Mouse (Mus musculus): ENCODE results near the gene Acer3. TPM values are rescaled to one million over a fixed set of nuclear protein-coding genes. Genes with fewer than 3 reads are reported as not detected.

Gene Acer3
- polyA plus RNA-seq, 1 experiment from 2014 or later = 17.5 TPM

DNA sequence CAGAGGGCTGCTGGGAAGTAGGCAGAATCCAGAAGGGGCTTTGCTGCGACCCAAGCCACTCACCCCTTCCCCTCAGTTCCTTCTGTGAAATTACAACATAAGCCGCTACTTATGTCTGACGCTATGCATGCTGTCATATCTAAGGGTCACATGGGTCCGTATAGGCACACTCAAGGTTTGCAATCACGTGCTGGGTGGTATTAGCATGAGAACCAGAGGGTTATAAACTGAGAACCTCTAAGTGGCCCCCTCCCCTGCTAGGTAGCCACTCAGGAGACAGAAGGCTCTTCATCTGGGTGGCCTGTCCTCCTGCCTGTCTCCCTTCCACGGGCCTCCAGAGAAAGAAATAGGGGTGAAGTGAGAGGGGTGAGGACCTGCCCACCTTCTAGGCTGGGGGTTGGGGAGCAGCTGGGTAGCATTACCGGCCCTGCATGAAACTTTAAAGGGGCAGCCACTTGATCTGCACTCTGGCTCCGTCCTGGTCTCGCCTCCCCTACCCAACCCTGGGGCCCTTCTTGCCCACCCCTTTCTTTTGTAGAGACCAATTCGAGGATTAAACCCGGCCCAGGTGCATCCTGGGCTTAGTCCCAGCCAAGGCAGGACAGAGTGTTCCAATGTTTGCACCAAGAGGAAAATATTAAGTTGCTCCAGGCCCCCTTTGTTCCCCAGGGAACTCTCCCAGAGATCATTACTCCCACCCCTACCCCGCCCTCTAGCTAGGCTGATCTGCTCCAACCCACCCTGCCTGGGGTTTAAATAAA lies 33.3 kb upstream of the Acer3 start:
- no peak for ATAC-seq (replicated peaks; ENCODE audit: extremely low read depth, insufficient read depth, low FRiP score)
- H3K9ac ChIP-seq (ENCODE audit: low read length) = no peak overlapping the region
- H3K27ac ChIP-seq (ENCODE audit: low read length) = no peak overlapping the region
- H3K4me1 ChIP-seq (ENCODE audit: control insufficient read depth, insufficient read depth, low read length) = 0 out of 2 replicates have a peak, but pooled peaks cover 2% of the 10 kb centered on the region
- no peak overlapping the region for H3K4me3 ChIP-seq (ENCODE audit: low read length)
- peaks cover 8% of the 10 kb centered on the region; the same call in 1 of the 2 replicates for H3K36me3 ChIP-seq (ENCODE audit: control insufficient read depth, insufficient read depth)
- H3K9me3 ChIP-seq (replicated peaks; ENCODE audit: control insufficient read depth, low read length) = no peaks in the 10 kb centered on the region
- no peak overlapping the region for H3K4me2 ChIP-seq (ENCODE audit: low read depth, low read length)
- H3K27me3 ChIP-seq (ENCODE audit: control insufficient read depth, insufficient read depth, low read length) = no peaks in the 10 kb centered on the region
- 46% methylated on average over 12 of the region's 12 CpGs for WGBS

DNA sequence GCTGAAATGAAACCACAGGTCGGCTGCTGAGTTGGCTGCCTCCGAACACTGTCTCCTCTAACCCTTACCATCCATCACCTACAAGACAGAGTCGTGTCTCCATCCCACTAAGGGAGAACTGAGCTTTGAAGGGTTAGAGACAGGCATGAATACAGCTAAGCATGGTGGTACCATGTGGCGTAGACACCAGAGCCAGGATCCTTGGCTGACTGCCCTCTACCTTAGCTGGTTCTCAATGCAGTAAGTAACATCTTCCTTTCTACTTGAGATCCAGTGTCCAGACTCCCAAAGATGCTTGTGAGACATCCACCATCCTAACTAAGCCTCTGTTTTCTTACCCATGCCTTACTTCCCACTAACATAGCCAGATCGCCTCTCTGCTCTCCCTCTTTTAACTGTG lies 32.6 kb upstream of the Acer3 start:
- ATAC-seq (replicated peaks; ENCODE audit: extremely low read depth, insufficient read depth, low FRiP score) = no peak
- Histone ChIP-seq H3K9ac (ENCODE audit: low read length) (no peak overlapping the region), H3K4me3 (ENCODE audit: low read length) (no peak overlapping the region), H3K4me1 (ENCODE audit: control insufficient read depth, insufficient read depth, low read length) (0 out of 2 replicates have a peak, but pooled peaks cover 2% of the 10 kb centered on the region), H3K27ac (ENCODE audit: low read length) (no peak overlapping the region), H3K27me3 (ENCODE audit: control insufficient read depth, insufficient read depth, low read length) (no peaks in the 10 kb centered on the region), H3K9me3 (replicated peaks; ENCODE audit: control insufficient read depth, low read length) (no peaks in the 10 kb centered on the region), H3K4me2 (ENCODE audit: low read depth, low read length) (no peak overlapping the region), H3K36me3 (ENCODE audit: control insufficient read depth, insufficient read depth) (peaks cover 8% of the 10 kb centered on the region; the same call in 1 of the 2 replicates)
- 90% methylated on average over 5 of the region's 5 CpGs for whole genome bisulfite sequencing

DNA sequence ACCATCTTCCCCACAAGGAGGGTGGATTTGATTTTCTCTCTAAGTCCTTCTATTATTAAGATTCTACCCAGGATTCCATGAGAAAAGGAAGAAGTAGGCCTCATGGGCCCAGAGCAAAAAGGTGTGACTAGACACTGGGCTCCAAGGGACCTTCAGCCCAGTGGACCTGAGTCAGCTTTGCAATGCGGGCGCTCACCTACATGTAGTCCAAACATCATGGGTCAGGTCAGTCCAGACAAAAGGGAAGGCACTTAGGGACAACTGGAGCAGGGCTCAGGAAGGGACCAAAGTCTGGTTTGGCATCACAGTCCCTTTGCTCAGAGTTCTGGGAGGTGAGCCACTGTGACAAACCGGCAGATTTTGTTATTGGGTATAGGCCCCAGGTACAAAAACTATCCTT lies 30.5 kb upstream of the Acer3 start:
- Histone ChIP-seq H3K27me3 (ENCODE audit: control insufficient read depth, insufficient read depth, low read length) (no peaks in the 10 kb centered on the region), H3K4me2 (ENCODE audit: low read depth, low read length) (no peak overlapping the region), H3K36me3 (ENCODE audit: control insufficient read depth, insufficient read depth) (peaks cover 8% of the 10 kb centered on the region; the same call in 1 of the 2 replicates), H3K4me3 (ENCODE audit: low read length) (no peak overlapping the region), H3K4me1 (ENCODE audit: control insufficient read depth, insufficient read depth, low read length) (peaks cover 10% of the 10 kb centered on the region), H3K9me3 (replicated peaks; ENCODE audit: control insufficient read depth, low read length) (no peaks in the 10 kb centered on the region), H3K9ac (ENCODE audit: low read length) (no peak overlapping the region), H3K27ac (ENCODE audit: low read length) (no peak overlapping the region)
- no peak for ATAC-seq (replicated peaks; ENCODE audit: extremely low read depth, insufficient read depth, low FRiP score)
- WGBS = 86% methylated on average over 3 of the region's 3 CpGs

DNA sequence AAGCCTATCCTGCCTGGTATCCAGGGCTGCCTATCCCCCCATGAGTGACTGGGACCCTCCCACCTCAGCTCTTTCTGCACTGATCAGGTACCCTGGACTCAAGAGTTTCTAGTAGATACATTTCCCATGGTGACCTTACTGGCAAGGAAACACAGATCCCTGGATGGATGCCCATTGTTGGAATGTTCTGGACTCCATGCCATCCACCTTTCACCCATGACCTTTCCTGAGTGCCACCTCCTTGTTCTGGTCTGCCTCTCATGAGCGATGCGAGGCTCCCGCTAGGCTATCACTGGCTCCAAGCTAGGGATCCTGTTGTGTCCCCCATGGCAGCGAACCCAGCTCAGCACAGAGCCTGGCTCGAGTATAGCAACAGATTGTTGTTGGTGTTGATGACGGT lies 28.8 kb upstream of the Acer3 start:
- Histone ChIP-seq H3K4me3 (ENCODE audit: low read length) (no peak overlapping the region), H3K9ac (ENCODE audit: low read length) (no peak overlapping the region), H3K4me2 (ENCODE audit: low read depth, low read length) (no peak overlapping the region), H3K4me1 (ENCODE audit: control insufficient read depth, insufficient read depth, low read length) (peaks cover 10% of the 10 kb centered on the region), H3K27ac (ENCODE audit: low read length) (no peak overlapping the region), H3K27me3 (ENCODE audit: control insufficient read depth, insufficient read depth, low read length) (no peaks in the 10 kb centered on the region), H3K9me3 (replicated peaks; ENCODE audit: control insufficient read depth, low read length) (no peaks in the 10 kb centered on the region), H3K36me3 (ENCODE audit: control insufficient read depth, insufficient read depth) (peaks cover 8% of the 10 kb centered on the region; the same call in 1 of the 2 replicates)
- no peak for ATAC-seq (replicated peaks; ENCODE audit: extremely low read depth, insufficient read depth, low FRiP score)
- WGBS = 82% methylated on average over 6 of the region's 6 CpGs

DNA sequence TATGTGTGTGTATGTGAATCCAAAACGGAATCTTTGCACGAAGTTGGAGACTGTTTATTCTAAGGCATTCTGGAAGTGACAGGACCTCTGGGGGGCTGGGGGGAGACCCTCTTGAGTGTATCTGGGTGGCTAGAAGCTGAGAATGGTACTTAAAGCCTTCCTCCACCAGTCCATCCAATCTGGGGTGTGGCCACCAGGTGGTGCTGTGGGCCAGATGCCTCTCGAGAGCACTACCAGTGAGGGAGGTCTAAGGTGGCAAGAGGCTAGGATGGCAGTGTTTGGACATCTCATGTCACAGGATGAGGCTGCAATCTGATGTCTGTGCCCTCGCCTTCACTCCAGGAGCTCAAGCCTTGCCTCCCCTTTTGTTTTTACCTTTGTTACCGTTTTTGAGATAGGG lies 28.1 kb upstream of the Acer3 start:
- Histone ChIP-seq H3K9me3 (replicated peaks; ENCODE audit: control insufficient read depth, low read length) (no peaks in the 10 kb centered on the region), H3K9ac (ENCODE audit: low read length) (no peak overlapping the region), H3K4me1 (ENCODE audit: control insufficient read depth, insufficient read depth, low read length) (peaks cover 8% of the 10 kb centered on the region), H3K27ac (ENCODE audit: low read length) (no peak overlapping the region), H3K4me2 (ENCODE audit: low read depth, low read length) (no peak overlapping the region), H3K36me3 (ENCODE audit: control insufficient read depth, insufficient read depth) (peaks cover 8% of the 10 kb centered on the region; the same call in 1 of the 2 replicates), H3K4me3 (ENCODE audit: low read length) (no peak overlapping the region), H3K27me3 (ENCODE audit: control insufficient read depth, insufficient read depth, low read length) (no peaks in the 10 kb centered on the region)
- 18% methylated on average over 5 of the region's 5 CpGs for WGBS
- no peak for ATAC-seq (replicated peaks; ENCODE audit: extremely low read depth, insufficient read depth, low FRiP score)

DNA sequence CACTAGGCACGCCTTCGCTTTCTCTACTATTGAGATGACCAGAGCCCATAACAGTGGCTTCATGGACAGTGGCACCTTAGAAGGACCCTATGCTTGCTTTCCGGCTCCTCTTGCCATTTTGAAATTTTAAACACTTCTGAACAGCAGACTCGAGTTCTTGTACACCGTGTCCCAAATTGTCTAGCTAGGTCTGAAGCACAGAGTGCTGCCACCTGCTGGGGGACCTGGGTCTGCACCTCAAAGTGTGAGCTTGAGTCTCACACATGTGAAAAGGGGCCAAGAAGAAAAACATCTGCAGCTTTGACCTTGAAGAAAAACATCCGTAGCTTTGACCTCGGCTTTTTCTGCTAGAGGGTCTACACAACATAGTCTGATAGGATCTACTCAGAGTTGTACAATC lies 27.0 kb upstream of the Acer3 start:
- Histone ChIP-seq H3K4me2 (ENCODE audit: low read depth, low read length) (no peak overlapping the region), H3K9me3 (replicated peaks; ENCODE audit: control insufficient read depth, low read length) (no peaks in the 10 kb centered on the region), H3K27me3 (ENCODE audit: control insufficient read depth, insufficient read depth, low read length) (no peaks in the 10 kb centered on the region), H3K9ac (ENCODE audit: low read length) (no peak overlapping the region), H3K27ac (ENCODE audit: low read length) (no peak overlapping the region), H3K36me3 (ENCODE audit: control insufficient read depth, insufficient read depth) (peaks cover 8% of the 10 kb centered on the region; the same call in 1 of the 2 replicates), H3K4me1 (ENCODE audit: control insufficient read depth, insufficient read depth, low read length) (peaks cover 8% of the 10 kb centered on the region), H3K4me3 (ENCODE audit: low read length) (no peak overlapping the region)
- 41% methylated on average over 7 of the region's 7 CpGs for WGBS
- ATAC-seq (replicated peaks; ENCODE audit: extremely low read depth, insufficient read depth, low FRiP score) = peak; percentile 4; the same call in 1 of the 2 replicates

DNA sequence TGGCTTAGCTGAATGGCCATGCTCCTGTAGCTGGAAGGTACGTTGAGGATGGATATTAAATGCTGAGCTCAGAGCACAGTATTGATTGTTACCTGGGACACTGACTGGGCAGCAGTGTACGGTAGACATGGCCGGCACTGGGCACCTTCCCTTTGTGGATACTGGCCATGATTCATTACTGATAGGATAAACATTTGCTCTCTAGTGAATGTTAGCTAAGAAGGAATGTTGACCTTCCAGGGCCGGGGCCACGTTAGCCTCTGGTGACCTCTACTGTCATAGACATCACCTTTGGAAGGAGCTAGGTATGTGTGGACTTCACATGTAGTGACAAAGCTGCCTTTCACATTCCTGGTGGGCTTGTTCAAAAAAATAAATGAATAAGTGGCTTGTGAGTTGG lies 26.5 kb upstream of the Acer3 start:
- no peak overlapping the region for H3K9ac ChIP-seq (ENCODE audit: low read length)
- peaks cover 2% of the 10 kb centered on the region; the same call in 1 of the 2 replicates for H3K27me3 ChIP-seq (ENCODE audit: control insufficient read depth, insufficient read depth, low read length)
- H3K4me2 ChIP-seq (ENCODE audit: low read depth, low read length) = no peak overlapping the region
- no peak for ATAC-seq (replicated peaks; ENCODE audit: extremely low read depth, insufficient read depth, low FRiP score)
- no peak overlapping the region for H3K4me3 ChIP-seq (ENCODE audit: low read length)
- peaks cover 8% of the 10 kb centered on the region; the same call in 1 of the 2 replicates for H3K36me3 ChIP-seq (ENCODE audit: control insufficient read depth, insufficient read depth)
- WGBS = 47% methylated on average over 5 of the region's 5 CpGs
- peaks cover 8% of the 10 kb centered on the region for H3K4me1 ChIP-seq (ENCODE audit: control insufficient read depth, insufficient read depth, low read length)
- no peaks in the 10 kb centered on the region for H3K9me3 ChIP-seq (replicated peaks; ENCODE audit: control insufficient read depth, low read length)
- H3K27ac ChIP-seq (ENCODE audit: low read length) = no peak overlapping the region

DNA sequence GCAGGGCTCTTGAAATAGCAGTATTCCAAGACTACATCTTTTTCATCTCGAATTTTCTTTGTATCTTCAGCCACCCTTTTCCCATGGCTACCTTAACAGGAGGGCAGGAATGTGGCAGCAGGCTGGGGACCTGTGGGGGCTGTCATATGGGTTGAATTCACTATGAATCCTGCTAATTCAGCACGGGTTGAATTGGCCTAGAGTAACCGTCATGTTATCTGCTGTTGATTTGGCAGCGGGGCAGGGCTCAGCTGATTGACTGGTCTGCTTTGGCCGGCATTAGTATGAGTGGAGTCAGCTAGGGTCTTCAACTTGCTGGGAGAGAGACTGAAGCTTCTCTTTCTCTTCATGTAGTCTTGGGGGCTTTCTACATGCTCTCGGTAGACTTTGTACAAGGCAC lies 24.0 kb upstream of the Acer3 start:
- 28% methylated on average over 6 of the region's 6 CpGs for WGBS
- Histone ChIP-seq H3K27ac (ENCODE audit: low read length) (no peak overlapping the region), H3K4me2 (ENCODE audit: low read depth, low read length) (no peak overlapping the region), H3K9me3 (replicated peaks; ENCODE audit: control insufficient read depth, low read length) (no peaks in the 10 kb centered on the region), H3K9ac (ENCODE audit: low read length) (no peak overlapping the region), H3K4me3 (ENCODE audit: low read length) (no peak overlapping the region), H3K27me3 (ENCODE audit: control insufficient read depth, insufficient read depth, low read length) (peaks cover 3% of the 10 kb centered on the region; the same call in 1 of the 2 replicates), H3K4me1 (ENCODE audit: control insufficient read depth, insufficient read depth, low read length) (peaks cover 11% of the 10 kb centered on the region), H3K36me3 (ENCODE audit: control insufficient read depth, insufficient read depth) (no peaks in the 10 kb centered on the region)
- ATAC-seq (replicated peaks; ENCODE audit: extremely low read depth, insufficient read depth, low FRiP score) = no peak

DNA sequence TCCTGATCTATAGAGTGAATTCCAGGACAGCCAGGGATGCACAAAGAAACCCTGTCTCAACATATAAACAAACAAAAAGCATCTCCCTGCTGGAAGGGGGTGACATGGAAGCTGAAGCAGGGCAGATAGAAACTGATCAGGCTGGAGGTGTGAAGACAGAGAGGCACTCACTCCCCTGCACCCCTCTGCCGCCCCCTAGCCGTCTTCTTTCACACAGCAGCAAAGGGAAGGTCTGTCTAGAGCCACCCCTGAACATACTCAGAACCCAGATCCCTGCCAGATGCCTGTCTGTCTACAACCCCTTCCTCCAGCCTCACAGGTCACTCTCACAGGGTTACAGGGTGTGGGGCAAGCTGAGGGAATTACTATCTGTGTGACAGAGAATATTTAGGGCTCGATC lies 23.4 kb upstream of the Acer3 start:
- no peak for ATAC-seq (replicated peaks; ENCODE audit: extremely low read depth, insufficient read depth, low FRiP score)
- H3K4me3 ChIP-seq (ENCODE audit: low read length) = no peak overlapping the region
- peaks cover 3% of the 10 kb centered on the region; the same call in 1 of the 2 replicates for H3K27me3 ChIP-seq (ENCODE audit: control insufficient read depth, insufficient read depth, low read length)
- H3K4me1 ChIP-seq (ENCODE audit: control insufficient read depth, insufficient read depth, low read length) = peaks cover 11% of the 10 kb centered on the region
- H3K9ac ChIP-seq (ENCODE audit: low read length) = no peak overlapping the region
- H3K9me3 ChIP-seq (replicated peaks; ENCODE audit: control insufficient read depth, low read length) = no peaks in the 10 kb centered on the region
- no peak overlapping the region for H3K4me2 ChIP-seq (ENCODE audit: low read depth, low read length)
- no peaks in the 10 kb centered on the region for H3K36me3 ChIP-seq (ENCODE audit: control insufficient read depth, insufficient read depth)
- 15% methylated on average over 3 of the region's 3 CpGs for WGBS
- H3K27ac ChIP-seq (ENCODE audit: low read length) = no peak overlapping the region
